Mouse (Mus musculus) heart, adult 9 months (tissue): ENCODE data around the gene Ccdc6.

ENCODE experiments used
- DNase-seq, 2 experiments: peaks; one replicate each; pipeline ENCODE4 v3.0.0; 2022; ENCODE audit warnings: low spot score in 2 of 2

The Ccdc6 gene

GRCm38 (mm10) chr10:70132087-70132560, 35.2 kb downstream of the Ccdc6 start:
- DNase-seq = peak; percentile 39 to 46

DNA sequence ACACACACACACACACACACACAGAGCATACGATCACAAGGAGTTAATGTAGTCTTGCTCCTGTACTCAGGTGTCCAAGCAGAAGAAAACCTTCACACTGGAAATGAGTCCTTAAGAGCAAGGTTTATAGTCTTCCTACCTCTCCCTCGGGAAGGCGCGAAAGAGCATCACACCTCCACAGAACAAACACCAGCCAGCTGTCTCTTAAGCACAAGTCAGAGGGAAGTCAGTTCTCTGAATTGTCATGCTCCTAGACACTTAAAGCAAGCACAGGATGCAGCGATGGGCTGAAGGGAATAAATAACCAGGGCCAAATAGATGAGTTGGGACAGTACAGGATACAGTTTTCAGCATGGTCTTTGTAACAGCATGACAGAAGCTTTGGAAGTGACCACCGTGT, 35.8 kb downstream of the Ccdc6 start:
- DNase-seq = no peak

DNA sequence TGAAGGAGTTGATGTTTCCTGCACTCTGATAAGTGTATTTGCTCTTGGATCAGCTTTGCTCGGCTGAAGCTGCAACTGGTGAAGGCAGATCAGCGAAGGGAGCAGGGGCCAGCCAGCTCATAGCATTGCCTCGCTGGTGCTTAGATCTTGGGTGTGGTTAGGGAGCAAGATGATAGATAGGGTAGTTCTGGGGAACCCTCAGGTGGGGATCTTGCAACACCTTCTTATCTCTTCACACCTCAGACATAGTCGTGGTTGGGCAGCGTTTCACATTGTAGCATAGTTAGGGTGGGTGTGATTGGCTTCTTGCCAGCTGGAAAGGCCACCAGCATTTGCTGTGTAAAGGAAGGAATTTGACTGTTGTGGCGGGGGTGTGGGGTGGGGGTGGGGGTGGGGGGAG, 36.3 kb downstream of the Ccdc6 start:
- DNase-seq = no peak

DNA sequence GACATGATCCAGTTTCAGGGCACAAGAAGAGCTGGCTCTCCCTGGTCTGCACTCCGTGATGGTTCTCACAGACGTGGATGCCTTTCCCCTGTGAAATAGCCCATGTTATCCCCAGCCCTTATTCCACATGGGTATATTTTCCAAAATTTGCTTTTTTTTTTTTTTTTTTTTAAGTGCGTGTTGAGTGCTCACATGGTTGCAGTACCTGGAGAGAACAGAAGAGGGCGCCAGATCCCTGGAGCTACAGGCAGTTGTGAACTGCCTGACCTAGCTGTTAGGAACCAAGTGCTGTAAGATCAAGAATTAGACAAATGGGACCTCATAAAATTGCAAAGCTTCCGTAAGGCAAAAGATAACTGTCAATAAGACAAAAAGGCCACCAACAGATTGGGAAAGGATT, 38.8 kb downstream of the Ccdc6 start:
- no peak for DNase-seq

- no peak for DNase-seq
Measured at GRCm38 (mm10) chr10:70137652-70138051, 40.7 kb downstream of the Ccdc6 start.

- no peak for DNase-seq
Measured at GRCm38 (mm10) chr10:70138150-70138549, 41.2 kb downstream of the Ccdc6 start.

- no peak for DNase-seq
Measured at GRCm38 (mm10) chr10:70139368-70139767, 42.4 kb downstream of the Ccdc6 start.

GRCm38 (mm10) chr10:70140414-70140813, 43.5 kb downstream of the Ccdc6 start:
- DNase-seq = no peak

GRCm38 (mm10) chr10:70142623-70143022, 45.7 kb downstream of the Ccdc6 start:
- no peak for DNase-seq

GRCm38 (mm10) chr10:70144004-70144557, 47.2 kb downstream of the Ccdc6 start:
- no peak for DNase-seq

- no peak for DNase-seq
Measured at GRCm38 (mm10) chr10:70145873-70146272, 49.0 kb downstream of the Ccdc6 start.

DNA sequence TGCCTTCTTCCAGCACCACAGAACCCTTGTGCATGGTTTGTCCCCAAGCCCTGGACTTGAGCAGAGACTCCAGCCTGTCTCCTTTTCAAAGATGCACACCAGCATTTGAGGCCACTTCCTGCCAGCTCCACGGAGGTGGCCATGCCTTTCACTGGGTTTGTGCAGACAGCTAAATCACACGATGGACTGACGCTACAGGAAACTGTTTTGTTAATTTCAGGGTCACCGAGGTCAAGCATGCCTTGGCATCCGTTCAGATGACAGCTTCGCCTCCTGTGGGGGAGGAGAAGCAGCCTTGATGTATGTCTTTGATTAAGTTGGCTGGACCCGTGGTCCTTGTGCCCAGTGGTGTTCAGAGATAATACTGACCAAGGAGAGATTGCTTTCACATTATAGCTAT, 52.2 kb downstream of the Ccdc6 start:
- DNase-seq = no peak

DNA sequence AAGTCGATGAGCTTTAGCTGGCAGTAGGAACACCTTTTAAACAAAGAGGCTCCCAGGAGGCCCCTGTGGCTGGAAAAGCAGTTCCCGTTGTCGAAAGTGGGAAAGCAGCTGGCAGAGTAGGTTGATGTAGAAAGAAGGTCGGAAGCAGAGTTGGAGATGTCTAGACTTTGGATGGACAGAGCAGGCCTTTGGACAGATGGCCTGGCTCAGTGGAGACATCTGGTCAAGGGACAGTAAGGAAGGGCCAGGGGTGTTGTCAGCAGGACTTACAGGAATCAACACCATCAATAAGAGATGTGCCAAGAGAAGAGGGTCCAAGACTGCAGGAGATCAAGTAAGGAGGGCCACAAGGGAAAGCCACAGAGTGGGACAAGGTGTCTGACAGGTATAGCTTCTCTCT, 53.4 kb downstream of the Ccdc6 start:
- DNase-seq = peak in 1 of 2 experiments; percentile 39

- no peak for DNase-seq
Measured at GRCm38 (mm10) chr10:70151171-70151570, 54.2 kb downstream of the Ccdc6 start.

- peak in 1 of 2 experiments; percentile 37 for DNase-seq
Measured at GRCm38 (mm10) chr10:70152190-70152743, 55.3 kb downstream of the Ccdc6 start.

DNA sequence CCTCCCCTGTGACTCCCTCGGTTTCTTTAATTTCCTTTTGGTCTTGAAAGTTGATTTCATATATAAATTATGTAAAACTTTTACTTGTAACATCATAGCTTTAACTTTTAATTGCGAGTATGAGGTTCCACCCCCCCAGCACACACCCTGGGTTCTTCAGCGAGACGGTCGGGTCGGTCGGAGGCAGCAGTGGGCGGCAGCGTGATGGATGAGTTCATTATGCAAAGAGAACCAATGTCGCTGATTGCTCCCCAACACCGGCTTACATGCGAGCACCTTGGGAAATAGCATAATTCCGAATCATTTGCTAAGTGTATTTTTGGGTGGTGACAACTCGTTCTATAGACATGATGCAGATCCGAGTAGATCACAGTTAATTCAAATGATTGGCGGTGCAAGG, 56.9 kb downstream of the Ccdc6 start:
- no peak for DNase-seq

DNA sequence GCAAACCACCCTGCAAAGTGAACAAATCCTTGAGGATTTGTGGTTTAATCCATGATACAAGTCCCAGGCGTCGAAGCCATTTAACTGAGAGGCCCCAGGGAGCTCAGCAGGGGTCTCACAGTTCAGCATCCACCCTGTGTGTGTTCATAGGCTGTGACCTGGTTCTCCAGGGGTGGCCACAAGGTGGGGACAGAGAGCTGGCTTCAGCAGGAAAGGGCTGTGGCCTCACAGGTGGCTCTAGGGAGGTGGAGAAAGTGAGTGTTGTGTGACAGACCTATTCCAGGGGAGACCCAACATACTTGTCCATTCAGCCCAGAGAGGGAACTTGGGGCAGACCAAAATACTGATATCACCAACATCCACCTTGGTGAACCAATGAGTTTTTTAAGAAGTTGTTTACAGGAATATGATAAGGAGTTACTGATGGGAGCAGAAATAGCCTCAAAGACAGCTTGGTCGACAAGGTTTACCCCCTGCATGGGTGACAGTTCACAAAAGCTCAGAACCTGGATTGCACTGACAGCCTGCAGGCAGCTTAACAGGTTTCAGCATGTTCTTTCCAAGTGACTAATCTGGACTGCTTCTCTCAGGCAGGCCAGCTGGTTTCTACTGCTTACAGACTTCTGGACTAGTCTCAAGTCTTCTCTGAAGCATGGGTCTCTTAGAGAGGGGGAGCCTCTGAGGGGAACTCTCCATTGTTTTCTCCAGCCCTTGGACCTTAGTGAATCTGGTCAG, 59.7 kb downstream of the Ccdc6 start:
- no peak for DNase-seq

DNA sequence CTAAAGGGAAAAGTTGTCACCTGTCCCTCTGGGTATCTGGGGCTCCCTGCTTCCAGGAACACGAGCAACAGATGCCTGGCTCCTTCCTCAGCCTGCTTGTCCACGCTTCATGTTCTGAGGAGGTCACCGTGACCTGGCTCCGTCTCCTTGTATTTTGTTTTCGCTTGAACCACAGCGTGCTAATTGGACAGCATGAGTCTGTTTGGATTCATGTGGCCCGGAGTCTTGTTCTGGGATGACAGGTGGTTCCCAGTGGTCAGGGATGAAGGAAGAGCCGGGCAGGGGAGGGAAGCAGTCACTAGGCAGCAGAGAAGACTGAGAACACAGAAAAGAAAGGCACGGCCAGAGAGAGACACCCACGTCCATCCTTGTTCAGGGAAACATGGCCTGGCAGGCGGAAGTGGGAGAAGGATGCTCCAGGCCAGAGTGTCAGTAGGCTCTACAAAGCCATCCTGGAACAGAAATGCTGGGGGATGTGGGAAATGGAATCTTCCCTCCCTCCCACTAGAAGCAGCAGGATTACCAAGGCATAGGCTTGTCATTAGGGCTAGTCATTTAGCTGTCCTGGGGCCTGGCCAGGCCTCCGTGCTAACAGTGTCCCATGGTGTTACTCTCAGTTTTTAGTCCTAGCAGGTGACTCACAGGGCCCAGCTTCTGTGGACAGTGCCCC, 62.9 kb downstream of the Ccdc6 start:
- DNase-seq = no peak

- no peak for DNase-seq
Measured at GRCm38 (mm10) chr10:70160811-70161210, 63.9 kb downstream of the Ccdc6 start.

DNA sequence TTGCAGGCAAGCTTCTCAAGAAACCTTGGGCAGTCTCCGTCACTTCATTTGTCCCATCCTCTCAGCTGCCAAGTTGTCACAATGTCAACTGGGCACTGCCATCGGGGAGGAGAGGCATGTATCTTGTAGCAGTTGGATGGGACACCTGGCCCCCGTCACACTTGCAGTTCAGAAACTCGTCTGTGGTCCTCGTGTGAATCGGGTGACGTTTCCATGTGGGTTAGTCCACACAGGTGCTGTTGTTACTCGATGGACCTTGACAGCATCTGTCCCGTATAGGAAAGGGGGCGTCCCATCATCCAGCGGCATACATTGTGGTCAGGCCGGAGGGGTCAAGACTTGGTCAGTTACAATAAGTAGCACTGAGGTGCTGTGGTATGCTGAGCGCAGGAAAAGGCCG, 64.6 kb downstream of the Ccdc6 start:
- no peak for DNase-seq

DNA sequence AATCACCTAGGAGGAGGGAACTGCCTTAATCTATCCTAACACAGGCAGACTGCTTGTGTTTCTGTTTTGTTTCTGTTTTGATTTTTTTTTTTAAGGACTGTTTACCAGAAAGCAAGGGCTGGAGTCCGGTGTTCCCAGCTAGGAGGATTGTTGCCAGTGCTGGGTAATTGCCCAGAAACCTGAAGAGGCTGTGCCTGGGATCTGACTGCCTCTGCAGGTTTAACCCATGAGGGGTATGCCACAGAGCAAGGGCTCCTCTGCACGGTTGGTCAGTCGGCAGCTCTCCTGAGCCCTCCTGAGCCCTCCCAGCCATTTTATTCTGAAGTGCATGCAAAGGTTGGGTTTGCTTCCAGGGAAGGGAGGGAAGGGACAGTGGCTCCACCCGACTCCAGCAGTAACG, 66.8 kb downstream of the Ccdc6 start:
- no peak for DNase-seq

DNA sequence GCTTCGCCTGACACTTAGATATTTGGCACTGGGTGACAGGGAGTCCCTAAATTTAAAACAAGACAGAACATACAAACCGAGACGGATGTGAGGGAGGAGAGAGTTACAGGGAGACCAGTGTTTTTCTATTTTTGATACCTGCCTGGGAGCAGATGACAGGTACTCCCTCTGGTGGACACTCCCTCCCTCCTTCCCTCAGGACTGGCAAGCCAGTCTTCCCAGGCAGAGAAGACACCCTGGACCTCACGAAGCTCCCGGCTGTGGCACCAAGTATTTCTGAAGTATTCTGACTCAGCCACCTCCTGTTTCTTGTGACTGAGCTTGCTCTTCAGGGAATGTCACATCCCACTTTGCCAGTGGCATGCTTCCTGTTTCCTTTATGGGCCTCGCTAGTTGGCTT, 69.0 kb downstream of the Ccdc6 start:
- no peak for DNase-seq

- no peak for DNase-seq
Measured at GRCm38 (mm10) chr10:70166427-70166826, 69.5 kb downstream of the Ccdc6 start.
